In the genomic region with DNA sequence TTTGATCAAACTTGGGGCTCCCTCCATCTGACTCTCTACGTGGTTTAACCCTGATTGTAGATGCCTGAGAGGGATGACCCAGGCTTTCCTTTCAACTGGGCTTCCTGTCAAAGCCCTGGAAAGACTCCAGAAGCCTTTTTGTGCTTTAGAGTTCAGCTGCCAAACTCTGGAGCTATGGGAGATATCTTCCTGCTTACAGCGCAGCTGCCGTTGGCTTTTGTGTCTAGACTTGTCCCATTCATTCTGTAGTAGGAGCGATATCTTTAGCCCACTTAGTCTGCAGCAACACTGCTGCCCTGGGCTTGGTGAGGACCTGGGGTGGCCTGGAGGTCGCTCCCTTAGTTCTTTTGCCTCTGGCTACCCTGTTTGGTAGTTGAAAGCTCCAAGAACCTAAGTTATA, we compare ENCODE assay signal across 14 mouse cellular contexts. TPM values are rescaled to one million over a fixed set of nuclear protein-coding genes. Genes with fewer than 3 reads are reported as not detected.
DNase-seq lines count a peak whose midpoint lies in the region; ATAC-seq and TF ChIP-seq lines count a peak whose summit lies in the region.
"Had no signal": no experiment of that assay in that cellular context is flagged by ENCODE, and none has a peak within 500 bp of the region (broad histone marks: within the 10 kb centered on the region; RNA-seq: fewer than 3 reads in every experiment).

No protein-coding gene starts in this region.

- no peak overlapping the region for H3K27ac ChIP-seq in embryonic facial prominence, embryonic 14.5 days (replicated peaks; ENCODE audit: low read depth, low read length)
- no peak overlapping the region for H3K27ac ChIP-seq in embryonic facial prominence, embryonic 10.5 days (replicated peaks)
- H3K27ac ChIP-seq in kidney, postnatal 0 days, result no peak overlapping the region
- H3K27ac ChIP-seq in heart, embryonic 15.5 days, result peak overlapping the region; percentile 52
- H3K27ac ChIP-seq: limb, embryonic 13.5 days; macrophage had no signal

- H3K36me3 ChIP-seq in embryonic facial prominence, embryonic 14.5 days (ENCODE audit: control insufficient read depth, insufficient read depth, low read length), result no peaks in the 10 kb centered on the region
- H3K36me3 ChIP-seq in embryonic facial prominence, embryonic 10.5 days (replicated peaks), result no peaks in the 10 kb centered on the region
- H3K36me3 ChIP-seq in kidney, postnatal 0 days (ENCODE audit: insufficient read depth, low read length), result no peaks in the 10 kb centered on the region
- no peaks in the 10 kb centered on the region for H3K36me3 ChIP-seq in heart, embryonic 15.5 days
- H3K36me3 ChIP-seq: limb, embryonic 13.5 days had no signal

- H3K27me3 ChIP-seq in embryonic facial prominence, embryonic 14.5 days (replicated peaks; ENCODE audit: control insufficient read depth, insufficient read depth, low read length), result no peaks in the 10 kb centered on the region
- no peaks in the 10 kb centered on the region for H3K27me3 ChIP-seq in embryonic facial prominence, embryonic 10.5 days (replicated peaks; ENCODE audit: low read depth, poor library complexity, severe bottlenecking)
- no peaks in the 10 kb centered on the region for H3K27me3 ChIP-seq in kidney, postnatal 0 days (ENCODE audit: insufficient read depth, low read length)
- no peaks in the 10 kb centered on the region for H3K27me3 ChIP-seq in heart, embryonic 15.5 days

- WGBS in embryonic facial prominence, embryonic 14.5 days, result 61% methylated on average over 5 of the region's 5 CpGs
- WGBS in embryonic facial prominence, embryonic 10.5 days, result 71% methylated on average over 5 of the region's 5 CpGs
- WGBS in kidney, postnatal 0 days, result 57% methylated on average over 5 of the region's 5 CpGs
- 17% methylated on average over 5 of the region's 5 CpGs for WGBS in heart, embryonic 15.5 days

- H3K9ac ChIP-seq in embryonic facial prominence, embryonic 14.5 days (ENCODE audit: low read depth, low read length), result no peak overlapping the region
- H3K9ac ChIP-seq in kidney, postnatal 0 days (ENCODE audit: low read depth, low read length), result no peak overlapping the region
- no peak overlapping the region for H3K9ac ChIP-seq in heart, embryonic 15.5 days
- H3K9ac ChIP-seq: limb, embryonic 13.5 days had no signal

- no peaks in the 10 kb centered on the region for H3K4me1 ChIP-seq in embryonic facial prominence, embryonic 14.5 days (ENCODE audit: control insufficient read depth, insufficient read depth, low read length)
- no peaks in the 10 kb centered on the region for H3K4me1 ChIP-seq in embryonic facial prominence, embryonic 10.5 days
- H3K4me1 ChIP-seq in kidney, postnatal 0 days (replicated peaks; ENCODE audit: insufficient read depth, low read length), result no peaks in the 10 kb centered on the region
- H3K4me1 ChIP-seq in heart, embryonic 15.5 days (replicated peaks), result peaks cover 8% of the 10 kb centered on the region
- H3K4me1 ChIP-seq: limb, embryonic 13.5 days had no signal

- no peak overlapping the region for H3K4me3 ChIP-seq in embryonic facial prominence, embryonic 14.5 days (ENCODE audit: low read depth, low read length)
- H3K4me3 ChIP-seq in embryonic facial prominence, embryonic 10.5 days, result no peak overlapping the region
- H3K4me3 ChIP-seq in kidney, postnatal 0 days (replicated peaks; ENCODE audit: low read depth, low read length), result no peak overlapping the region
- H3K4me3 ChIP-seq in heart, embryonic 15.5 days, result no peak overlapping the region
- H3K4me3 ChIP-seq: limb, embryonic 13.5 days had no signal

- no peak overlapping the region for H3K4me2 ChIP-seq in embryonic facial prominence, embryonic 14.5 days (ENCODE audit: low read depth, low read length)
- H3K4me2 ChIP-seq in kidney, postnatal 0 days (ENCODE audit: low read length), result no peak overlapping the region
- no peak overlapping the region for H3K4me2 ChIP-seq in heart, embryonic 15.5 days
- H3K4me2 ChIP-seq: limb, embryonic 13.5 days had no signal

- peak; percentile 51 for DNase-seq in embryonic facial prominence, embryonic 14.5 days (ENCODE audit: low spot score)
- DNase-seq in embryonic facial prominence, embryonic 10.5 days (ENCODE audit: low spot score), result no peak
- peak; percentile 25 for DNase-seq in kidney, postnatal 0 days (ENCODE audit: low spot score)
- no peak for DNase-seq in kidney, adult 18-20 months
- DNase-seq in Muller cell, postnatal 12 days (ENCODE audit: inconsistent ontology term), result peak; percentile 70
- DNase-seq in right cerebral cortex, postnatal 14 days, result no peak
- DNase-seq: B cell, adult 2 months; cerebellum, adult 8-10 months; midbrain, embryonic 14.5 days; thymus, postnatal 4 days had no signal

- no peak for TF ChIP-seq CTCF in kidney, postnatal 0 days (IDR thresholded peaks at IDR 0.05; ENCODE audit: low read depth)

- ATAC-seq in embryonic facial prominence, embryonic 14.5 days (ENCODE audit: low read depth), result no peak
- ATAC-seq in kidney, postnatal 0 days (replicated peaks; ENCODE audit: low FRiP score, low read depth), result no peak
- ATAC-seq in heart, embryonic 15.5 days (replicated peaks; ENCODE audit: insufficient number of reproducible peaks, insufficient read depth, low FRiP score, low read depth), result peak; percentile 69
- ATAC-seq: inflammation-experienced regulatory T-cells, adult 6 months had no signal

- H3K9me3 ChIP-seq in embryonic facial prominence, embryonic 14.5 days (ENCODE audit: control insufficient read depth, low read length), result no peaks in the 10 kb centered on the region
- H3K9me3 ChIP-seq in embryonic facial prominence, embryonic 10.5 days, result no peaks in the 10 kb centered on the region
- no peaks in the 10 kb centered on the region for H3K9me3 ChIP-seq in kidney, postnatal 0 days (replicated peaks; ENCODE audit: low read length)
- H3K9me3 ChIP-seq in heart, embryonic 15.5 days (replicated peaks), result no peaks in the 10 kb centered on the region
- H3K9me3 ChIP-seq: limb, embryonic 13.5 days had no signal

RNA-seq across cellular contexts. Expression of gene Schip1, which starts 56.7 kb away (rescaled TPM):
- 34.6 and 37.1 TPM in 2 replicates for polyA plus RNA-seq in embryonic facial prominence, embryonic 14.5 days (2014; fragmentation: Nextera tagmentation; extraction: Ambion mirVana)
- 37.8 and 39.4 TPM in 2 replicates for polyA plus RNA-seq in embryonic facial prominence, embryonic 10.5 days (2016; fragmentation: Nextera tagmentation; extraction: Ambion mirVana)
- polyA plus RNA-seq in kidney, postnatal 0 days (2015; fragmentation: Nextera tagmentation; extraction: Ambion mirVana), result 70.0 and 71.8 TPM in 2 replicates
- polyA plus RNA-seq in heart, embryonic 15.5 days (2015; fragmentation: Nextera tagmentation; extraction: Ambion mirVana), result 60.2 and 65.8 TPM in 2 replicates
- polyA plus RNA-seq: macrophage had no signal

Comparison
In these comparisons a context has a peak if more than half of its experiments do, and no peak if none do; other contexts are left out.
1. DNase-seq: peak in embryonic facial prominence, embryonic 14.5 days (single experiment), kidney, postnatal 0 days (single experiment) and Muller cell, postnatal 12 days (single experiment); none in embryonic facial prominence, embryonic 10.5 days (single experiment), kidney, adult 18-20 months (single experiment) and right cerebral cortex, postnatal 14 days (single experiment).